Mouse (Mus musculus): ENCODE measurements at regions not wholly inside any gene's neighbourhood (a gene's known extent, or its start where the extent isn't known, plus 50 kb on each side); places are given as distances from the start of the nearest gene placed in this dataset.

- TF ChIP-seq POLR2AphosphoS5 (IDR thresholded peaks at IDR 0.05; ENCODE audit: insufficient replicate concordance, low read depth, low read length) (no peak), CTCF (IDR thresholded peaks at IDR 0.05; ENCODE audit: low read depth, low read length) (no peak), GATA2 (IDR thresholded peaks at IDR 0.05; ENCODE audit: borderline replicate concordance, low read depth, low read length) (no peak), GATA1 (IDR thresholded peaks at IDR 0.05; ENCODE audit: borderline replicate concordance, low read length) (no peak)
- no peak for ATAC-seq (ENCODE audit: extremely low read depth, insufficient number of reproducible peaks, low FRiP score, poor library complexity, severe bottlenecking)
- Histone ChIP-seq H3K27me3 (ENCODE audit: insufficient read depth, low read length) (no peaks in the 10 kb centered on the region), H3K36me3 (replicated peaks) (no peaks in the 10 kb centered on the region), H3K4me1 (ENCODE audit: insufficient read depth, low read depth, low read length) (no peaks in the 10 kb centered on the region), H3K9me3 (replicated peaks) (no peaks in the 10 kb centered on the region), H3K4me3 (ENCODE audit: low read depth, low read length) (no peak overlapping the region)
- no peak for DNase-seq (ENCODE audit: low spot score)
These were observed 363.0 kb downstream of the Sorl1 start for GRCm38 (mm10) chr9:41761050-41761576.

GRCm38 (mm10) chr9:41754434-41755002 lies 369.6 kb downstream of the Sorl1 start:
- Histone ChIP-seq H3K36me3 (replicated peaks) (no peaks in the 10 kb centered on the region), H3K9me3 (replicated peaks) (no peaks in the 10 kb centered on the region), H3K27me3 (ENCODE audit: insufficient read depth, low read length) (no peaks in the 10 kb centered on the region), H3K4me3 (ENCODE audit: low read depth, low read length) (no peak overlapping the region), H3K4me1 (ENCODE audit: insufficient read depth, low read depth, low read length) (no peaks in the 10 kb centered on the region)
- ATAC-seq (ENCODE audit: extremely low read depth, insufficient number of reproducible peaks, low FRiP score, poor library complexity, severe bottlenecking) (no peak), DNase-seq (ENCODE audit: low spot score) (no peak)
- no peak for TF ChIP-seq CTCF (IDR thresholded peaks at IDR 0.05; ENCODE audit: low read depth, low read length)
- no peak for TF ChIP-seq GATA1 (IDR thresholded peaks at IDR 0.05; ENCODE audit: borderline replicate concordance, low read length)
- no peak for TF ChIP-seq GATA2 (IDR thresholded peaks at IDR 0.05; ENCODE audit: borderline replicate concordance, low read depth, low read length)
- TF ChIP-seq POLR2AphosphoS5 (IDR thresholded peaks at IDR 0.05; ENCODE audit: insufficient replicate concordance, low read depth, low read length) = no peak
- no peak for TF ChIP-seq TAL1 (conservative IDR thresholded peaks at IDR 0.05; ENCODE audit: low read depth, low read length)

- ATAC-seq (ENCODE audit: extremely low read depth, insufficient number of reproducible peaks, low FRiP score, poor library complexity, severe bottlenecking) (no peak), DNase-seq (ENCODE audit: low spot score) (no peak)
- Histone ChIP-seq H3K4me3 (ENCODE audit: low read depth, low read length) (no peak overlapping the region), H3K36me3 (replicated peaks) (no peaks in the 10 kb centered on the region), H3K27me3 (ENCODE audit: insufficient read depth, low read length) (no peaks in the 10 kb centered on the region), H3K4me1 (ENCODE audit: insufficient read depth, low read depth, low read length) (no peaks in the 10 kb centered on the region), H3K9me3 (replicated peaks) (no peaks in the 10 kb centered on the region)
- TF ChIP-seq GATA1 (IDR thresholded peaks at IDR 0.05; ENCODE audit: borderline replicate concordance, low read length) = no peak
- TF ChIP-seq GATA2 (IDR thresholded peaks at IDR 0.05; ENCODE audit: borderline replicate concordance, low read depth, low read length) = no peak
- TF ChIP-seq CTCF (IDR thresholded peaks at IDR 0.05; ENCODE audit: low read depth, low read length) = no peak
- TF ChIP-seq TAL1 (conservative IDR thresholded peaks at IDR 0.05; ENCODE audit: low read depth, low read length) = no peak
- TF ChIP-seq POLR2AphosphoS5 (IDR thresholded peaks at IDR 0.05; ENCODE audit: insufficient replicate concordance, low read depth, low read length) = no peak
These were observed 378.0 kb downstream of the Sorl1 start for GRCm38 (mm10) chr9:41745979-41746647.

GRCm38 (mm10) chr9:41741500-41741899 lies 382.6 kb downstream of the Sorl1 start:
- DNase-seq (ENCODE audit: low spot score) (no peak), ATAC-seq (ENCODE audit: extremely low read depth, insufficient number of reproducible peaks, low FRiP score, poor library complexity, severe bottlenecking) (no peak)
- Histone ChIP-seq H3K36me3 (replicated peaks) (no peaks in the 10 kb centered on the region), H3K27me3 (ENCODE audit: insufficient read depth, low read length) (no peaks in the 10 kb centered on the region), H3K4me3 (ENCODE audit: low read depth, low read length) (no peak overlapping the region), H3K4me1 (ENCODE audit: insufficient read depth, low read depth, low read length) (no peaks in the 10 kb centered on the region), H3K9me3 (replicated peaks) (no peaks in the 10 kb centered on the region)
- TF ChIP-seq GATA2 (IDR thresholded peaks at IDR 0.05; ENCODE audit: borderline replicate concordance, low read depth, low read length) = no peak
- no peak for TF ChIP-seq GATA1 (IDR thresholded peaks at IDR 0.05; ENCODE audit: borderline replicate concordance, low read length)
- no peak for TF ChIP-seq POLR2AphosphoS5 (IDR thresholded peaks at IDR 0.05; ENCODE audit: insufficient replicate concordance, low read depth, low read length)
- no peak for TF ChIP-seq CTCF (IDR thresholded peaks at IDR 0.05; ENCODE audit: low read depth, low read length)
- TF ChIP-seq TAL1 (conservative IDR thresholded peaks at IDR 0.05; ENCODE audit: low read depth, low read length) = no peak

GRCm38 (mm10) chr9:41740536-41740935 lies 383.6 kb downstream of the Sorl1 start:
- Histone ChIP-seq H3K36me3 (replicated peaks) (no peaks in the 10 kb centered on the region), H3K9me3 (replicated peaks) (no peaks in the 10 kb centered on the region), H3K27me3 (ENCODE audit: insufficient read depth, low read length) (no peaks in the 10 kb centered on the region), H3K4me3 (ENCODE audit: low read depth, low read length) (no peak overlapping the region), H3K4me1 (ENCODE audit: insufficient read depth, low read depth, low read length) (no peaks in the 10 kb centered on the region)
- DNase-seq (ENCODE audit: low spot score) = no peak
- TF ChIP-seq POLR2AphosphoS5 (IDR thresholded peaks at IDR 0.05; ENCODE audit: insufficient replicate concordance, low read depth, low read length) (no peak), TAL1 (conservative IDR thresholded peaks at IDR 0.05; ENCODE audit: low read depth, low read length) (no peak), CTCF (IDR thresholded peaks at IDR 0.05; ENCODE audit: low read depth, low read length) (no peak), GATA1 (IDR thresholded peaks at IDR 0.05; ENCODE audit: borderline replicate concordance, low read length) (no peak), GATA2 (IDR thresholded peaks at IDR 0.05; ENCODE audit: borderline replicate concordance, low read depth, low read length) (no peak)
- no peak for ATAC-seq (ENCODE audit: extremely low read depth, insufficient number of reproducible peaks, low FRiP score, poor library complexity, severe bottlenecking)

- DNase-seq (ENCODE audit: low spot score) (no peak), ATAC-seq (ENCODE audit: extremely low read depth, insufficient number of reproducible peaks, low FRiP score, poor library complexity, severe bottlenecking) (no peak)
- H3K9me3 ChIP-seq (replicated peaks) = no peaks in the 10 kb centered on the region
These were observed 386.4 kb downstream of the Sorl1 start for GRCm38 (mm10) chr9:41737671-41738070.

More at GRCm38 (mm10) chr9:41737671-41738070, 386.4 kb downstream of the Sorl1 start:
- no peaks in the 10 kb centered on the region for H3K4me1 ChIP-seq (ENCODE audit: insufficient read depth, low read depth, low read length)
- H3K4me3 ChIP-seq (ENCODE audit: low read depth, low read length) = no peak overlapping the region
- TF ChIP-seq POLR2AphosphoS5 (IDR thresholded peaks at IDR 0.05; ENCODE audit: insufficient replicate concordance, low read depth, low read length) (no peak), CTCF (IDR thresholded peaks at IDR 0.05; ENCODE audit: low read depth, low read length) (no peak), GATA1 (IDR thresholded peaks at IDR 0.05; ENCODE audit: borderline replicate concordance, low read length) (no peak), TAL1 (conservative IDR thresholded peaks at IDR 0.05; ENCODE audit: low read depth, low read length) (no peak), GATA2 (IDR thresholded peaks at IDR 0.05; ENCODE audit: borderline replicate concordance, low read depth, low read length) (no peak)
- H3K36me3 ChIP-seq (replicated peaks) = no peaks in the 10 kb centered on the region
- no peaks in the 10 kb centered on the region for H3K27me3 ChIP-seq (ENCODE audit: insufficient read depth, low read length)

Measured in G1E (cell line).